Mouse (Mus musculus) erythroblast, embryonic 14.5 days (primary cell): ENCODE results near the gene Alox12e. TPM values are rescaled to one million over a fixed set of nuclear protein-coding genes. Genes with fewer than 3 reads are reported as not detected.

Experiments
- H3K27me3 ChIP-seq: 2 replicates; pipeline ENCODE4 v1.6.1; 2012; ENCODE audit warnings: inconsistent platforms; ENCODE audit not compliant: control insufficient read depth
- H3K36me3 ChIP-seq: 2 replicates; pipeline ENCODE4 v1.6.1; 2012; ENCODE audit warnings: mild to moderate bottlenecking, inconsistent platforms; ENCODE audit not compliant: control insufficient read depth
- H3K4me1 ChIP-seq: 2 replicates; pipeline ENCODE4 v1.6.1; 2012; ENCODE audit warnings: inconsistent platforms; ENCODE audit not compliant: control insufficient read depth
- H3K4me3 ChIP-seq: replicated peaks from 2 replicates; pipeline ENCODE3; 2012; ENCODE audit warnings: moderate library complexity, mild to moderate bottlenecking, inconsistent platforms
- H3K9me3 ChIP-seq: 2 replicates; pipeline ENCODE4 v1.6.1; 2012; ENCODE audit warnings: low read length, inconsistent platforms, mixed read lengths; ENCODE audit not compliant: control insufficient read depth
- GATA1 ChIP-seq: IDR thresholded peaks from 2 replicates; pipeline ENCODE4 v1.6.1; 2012; ENCODE audit warnings: low read length, inconsistent platforms, mixed read lengths
- TAL1 ChIP-seq: IDR thresholded peaks from 3 replicates; pipeline ENCODE4 v1.6.1; 2012; ENCODE audit warnings: low read length, inconsistent platforms, mixed read lengths
- polyA plus RNA-seq: library from polyadenylated mRNA; stranded (reverse); fragments of >175 nt; gene quantifications from 2 replicates; pipeline ENCODE4 v1.2.3, GENCODE M21; 2012

The Alox12e gene
- polyA plus RNA-seq, 1 experiment: not detected

DNA sequence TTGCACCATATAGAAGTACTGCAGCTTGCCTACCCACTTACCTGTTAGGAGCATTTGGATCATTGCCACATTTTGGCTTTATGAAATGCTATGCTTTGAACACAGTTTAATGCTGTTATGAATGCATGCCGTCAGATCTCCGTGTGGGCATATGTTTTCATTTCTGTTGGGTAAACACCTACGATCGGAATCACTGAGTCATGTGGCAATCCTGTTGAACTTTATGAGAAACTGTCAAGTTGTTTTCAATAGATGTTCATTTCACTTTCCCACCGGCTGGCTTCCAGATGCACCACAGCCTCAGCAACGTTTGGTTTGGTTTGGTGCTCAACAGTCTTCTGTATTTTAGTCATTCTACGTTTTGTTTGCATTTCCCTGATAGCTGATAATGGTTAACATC is 50.8 kb downstream of the Alox12e start:
- H3K9me3 ChIP-seq: no peaks in the 10 kb centered on the region
- no peaks in the 10 kb centered on the region for H3K4me1 ChIP-seq
- TF ChIP-seq GATA1 (no peak), TAL1 (no peak)
- H3K36me3 ChIP-seq: no peaks in the 10 kb centered on the region
- H3K4me3 ChIP-seq: no peak overlapping the region
- H3K27me3 ChIP-seq: no peaks in the 10 kb centered on the region

DNA sequence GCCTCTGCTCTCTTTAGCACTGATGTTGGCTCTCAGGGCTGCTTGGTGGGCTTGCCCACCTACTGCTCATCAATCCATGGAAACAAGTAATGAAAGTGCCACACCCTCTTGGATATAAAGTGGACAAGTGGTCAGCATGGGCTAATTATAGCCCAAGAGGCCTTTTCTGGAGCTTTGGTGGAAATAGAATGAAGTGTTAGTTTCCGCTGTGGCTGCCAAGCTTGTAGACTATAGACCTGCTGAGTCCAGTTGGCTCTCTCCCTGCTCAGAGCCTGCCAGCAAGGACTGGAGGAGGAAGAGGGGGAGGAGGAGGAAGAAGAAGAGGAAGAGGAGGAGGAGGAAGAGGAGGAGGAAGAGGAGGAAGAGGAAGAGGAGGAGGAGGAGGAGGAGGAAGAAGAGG is 56.0 kb downstream of the Alox12e start:
- H3K9me3 ChIP-seq: no peaks in the 10 kb centered on the region
- no peaks in the 10 kb centered on the region; the same call in 1 of the 2 replicates for H3K27me3 ChIP-seq
- no peak for TF ChIP-seq GATA1
- no peak for TF ChIP-seq TAL1
- H3K4me3 ChIP-seq: no peak overlapping the region
- H3K4me1 ChIP-seq: no peaks in the 10 kb centered on the region
- no peaks in the 10 kb centered on the region for H3K36me3 ChIP-seq

DNA sequence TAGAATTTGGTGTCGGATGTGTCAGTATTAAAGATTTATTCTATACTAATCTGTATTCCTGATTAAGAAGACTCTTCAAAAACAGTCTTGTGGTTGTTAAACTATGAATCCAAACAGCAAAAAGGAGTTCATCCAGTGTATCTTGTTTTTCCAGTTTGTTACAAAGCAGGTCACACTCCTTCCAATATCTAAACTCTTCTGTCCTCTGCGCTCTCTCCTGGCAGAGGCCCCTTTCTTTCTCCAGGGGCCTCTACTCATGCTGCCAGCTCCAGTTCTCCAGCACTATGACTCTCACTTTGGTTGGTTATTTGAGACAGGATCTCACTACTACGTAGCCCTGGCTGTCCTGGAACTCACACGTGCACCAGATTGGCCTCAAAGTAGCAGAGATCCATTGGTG is 56.6 kb downstream of the Alox12e start:
- Histone ChIP-seq H3K4me3 (no peak overlapping the region), H3K36me3 (no peaks in the 10 kb centered on the region), H3K4me1 (no peaks in the 10 kb centered on the region), H3K9me3 (no peaks in the 10 kb centered on the region), H3K27me3 (no peaks in the 10 kb centered on the region; the same call in 1 of the 2 replicates)
- TF ChIP-seq GATA1: no peak
- TF ChIP-seq TAL1: no peak

Other genes starting within 250 kb of the Alox12e start
- 0.05 TPM in 1 of 2 replicates, not detected in the other for gene Asgr2, start 230.0 kb downstream of the Alox12e start, polyA plus RNA-seq
- gene Mgl2, start 192.3 kb downstream of the Alox12e start, polyA plus RNA-seq: 0.02 TPM in 1 of 2 replicates, not detected in the other
- not detected in 2 replicates for gene Clec10a, start 166.4 kb downstream of the Alox12e start, polyA plus RNA-seq
- gene Slc16a11, start 109.9 kb downstream of the Alox12e start, polyA plus RNA-seq: not detected in 2 replicates
- gene Slc16a13, start 101.6 kb downstream of the Alox12e start, polyA plus RNA-seq: 1.5 and 2.3 TPM in 2 replicates
- 0.06 and 0.13 TPM in 2 replicates for gene Bcl6b, start 92.8 kb downstream of the Alox12e start, polyA plus RNA-seq
- gene 0610010K14Rik, start 84.7 kb downstream of the Alox12e start, polyA plus RNA-seq: 9.8 and 17.9 TPM in 2 replicates
- 4.0 and 6.0 TPM in 2 replicates for gene Gm21988, start 82.8 kb downstream of the Alox12e start, polyA plus RNA-seq
- 23.7 and 29.0 TPM in 2 replicates for gene Rnasek, start 82.8 kb downstream of the Alox12e start, polyA plus RNA-seq
- 0.03 and 0.05 TPM in 2 replicates for gene Alox12, start 67.3 kb downstream of the Alox12e start, polyA plus RNA-seq
- gene Alox15, start 29.4 kb upstream of the Alox12e start, polyA plus RNA-seq: 0.03 TPM in 1 of 2 replicates, not detected in the other
- 2.9 and 3.5 TPM in 2 replicates for gene Pelp1, start 87.4 kb upstream of the Alox12e start, polyA plus RNA-seq
- 7.9 and 11.5 TPM in 2 replicates for gene Arrb2, start 110.0 kb upstream of the Alox12e start, polyA plus RNA-seq
- gene Med11, start 129.3 kb upstream of the Alox12e start, polyA plus RNA-seq: 1.1 and 2.3 TPM in 2 replicates
- gene Zmynd15, start 136.8 kb upstream of the Alox12e start, polyA plus RNA-seq: 0.02 TPM in 1 of 2 replicates, not detected in the other
- not detected in 2 replicates for gene Cxcl16, start 137.4 kb upstream of the Alox12e start, polyA plus RNA-seq
- not detected in 2 replicates for gene Tm4sf5, start 182.6 kb upstream of the Alox12e start, polyA plus RNA-seq
- not detected in 2 replicates for gene Vmo1, start 192.0 kb upstream of the Alox12e start, polyA plus RNA-seq
- gene Gltpd2, start 196.6 kb upstream of the Alox12e start, polyA plus RNA-seq: 0.10 TPM in 1 of 2 replicates, not detected in the other
- gene Psmb6, start 202.7 kb upstream of the Alox12e start, polyA plus RNA-seq: 27.3 and 29.9 TPM in 2 replicates
- gene Gm40193, start 210.3 kb upstream of the Alox12e start, polyA plus RNA-seq: not detected in 2 replicates
- 0.01 TPM in 1 of 2 replicates, not detected in the other for gene Pld2, start 217.4 kb upstream of the Alox12e start, polyA plus RNA-seq
- gene Mink1, start 240.3 kb upstream of the Alox12e start, polyA plus RNA-seq: 1.1 and 1.2 TPM in 2 replicates